Mouse (Mus musculus) neural tube, embryonic 10.5 days (tissue): ENCODE measurements at regions not wholly inside any gene's neighbourhood (a gene's known extent, or its start where the extent isn't known, plus 50 kb on each side); places are given as distances from the start of the nearest gene placed in this dataset.

Experiments
- DNase-seq: peaks from one replicate; pipeline ENCODE4 v3.0.0-alpha.2; 2017; ENCODE audit warnings: low spot score; ENCODE audit errors: extremely low spot score

- DNase-seq, result peak; percentile 57
Observed at GRCm38 (mm10) chr3:35482296-35482695, 271.6 kb upstream of the Atp11b start.

GRCm38 (mm10) chr3:35482759-35483158 is 271.1 kb upstream of the Atp11b start:
- no peak for DNase-seq

GRCm38 (mm10) chr3:35496027-35496824 is 257.7 kb upstream of the Atp11b start:
- DNase-seq, result no peak

DNA sequence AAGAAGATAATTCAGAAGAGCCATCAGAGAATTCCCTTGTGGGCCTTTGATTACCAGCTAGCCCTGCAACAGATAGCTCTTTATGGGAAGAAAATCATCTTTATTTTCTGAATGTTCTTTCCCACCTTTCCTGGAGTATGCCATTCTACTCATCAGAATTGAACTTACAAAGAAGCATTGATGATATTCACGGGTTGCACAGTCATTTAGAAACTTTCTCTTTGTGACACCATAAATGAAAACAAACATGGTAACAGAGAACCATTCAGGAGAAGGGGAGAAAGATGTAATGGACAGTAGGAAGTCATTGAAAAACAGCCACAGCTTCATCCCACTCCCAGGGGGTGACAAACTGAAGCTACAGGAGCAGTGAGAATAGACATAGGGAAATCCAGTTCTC is 243.6 kb upstream of the Atp11b start:
- DNase-seq, result no peak

- no peak for DNase-seq
Observed at GRCm38 (mm10) chr3:35516517-35516916, 237.4 kb upstream of the Atp11b start.

DNA sequence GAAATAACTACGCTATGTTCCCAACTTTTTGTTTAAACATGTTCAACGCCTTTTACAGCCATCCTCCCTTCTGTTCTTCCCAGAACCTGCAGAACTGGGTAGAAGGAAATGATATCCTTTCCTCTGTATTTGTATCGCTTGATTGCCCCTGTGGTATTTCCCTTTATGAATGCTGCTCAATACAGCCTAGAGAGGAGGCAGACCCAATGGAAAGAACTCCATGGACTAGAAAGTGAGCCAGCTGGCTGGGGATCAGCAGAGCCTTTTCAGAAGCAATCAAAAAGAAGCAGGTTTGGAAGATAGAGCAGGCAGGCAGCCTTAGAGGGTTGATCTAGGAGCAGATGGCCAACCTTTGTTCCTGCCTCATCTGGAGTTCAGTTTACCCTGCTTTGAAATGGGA is 233.8 kb upstream of the Atp11b start:
- DNase-seq, result no peak

GRCm38 (mm10) chr3:35547696-35548095 is 206.2 kb upstream of the Atp11b start:
- peak; percentile 15 for DNase-seq

DNA sequence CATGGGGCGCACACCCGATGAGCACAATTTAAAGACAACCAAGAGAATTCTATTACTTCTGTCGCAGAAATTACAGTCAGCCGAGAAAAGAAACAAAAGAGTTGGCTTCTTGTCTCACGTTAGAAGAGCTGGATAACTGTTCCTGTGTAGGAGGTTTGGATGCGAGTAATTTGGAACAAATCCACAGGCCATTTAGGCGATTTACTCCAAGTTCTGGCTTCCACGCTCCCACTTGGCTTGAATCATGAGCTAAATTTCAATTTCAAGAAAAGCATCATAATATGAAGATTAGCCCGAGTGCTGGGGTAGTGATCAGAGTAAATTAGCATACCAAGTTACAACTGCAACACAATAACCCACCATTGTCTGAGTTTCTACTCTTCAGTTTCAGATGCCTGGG is 202.1 kb upstream of the Atp11b start:
- DNase-seq, result no peak

GRCm38 (mm10) chr3:35560425-35560824 is 193.5 kb upstream of the Atp11b start:
- DNase-seq, result no peak

DNA sequence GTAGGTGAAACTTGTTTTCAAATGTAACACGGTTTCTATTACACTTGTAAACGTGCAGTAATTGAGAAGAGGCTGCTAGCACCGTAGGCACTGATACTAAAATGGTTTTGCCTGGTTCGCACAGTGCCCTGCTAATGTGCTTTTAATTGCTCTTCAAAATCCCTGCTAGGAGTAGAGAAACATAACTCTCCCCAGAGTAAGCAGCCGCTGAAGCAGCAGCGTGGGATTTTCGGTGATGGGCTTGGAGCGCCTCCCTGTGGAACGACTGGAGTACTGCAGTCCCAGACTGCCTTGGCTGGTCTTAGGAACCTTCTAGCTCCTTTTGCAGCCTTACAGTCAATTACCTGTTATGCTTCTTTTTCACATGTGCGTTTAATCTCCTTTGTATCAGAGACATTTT is 179.5 kb upstream of the Atp11b start:
- peak; percentile 67 for DNase-seq
